Mouse (Mus musculus): ENCODE data around the gene Sncg.
"Not testable (repeated sequence)": the region's sequence is repeated elsewhere in the genome, so short reads cannot be mapped to it uniquely, and the experiment has no call there.

Gene Sncg

GRCm38 (mm10) chr14:34373581-34373980, 1.0 kb downstream of the Sncg start:
- in situ Hi-C loops (cut with MboI; ENCODE audit: unreplicated experiment in 2 of 2) = no loop called here

DNA sequence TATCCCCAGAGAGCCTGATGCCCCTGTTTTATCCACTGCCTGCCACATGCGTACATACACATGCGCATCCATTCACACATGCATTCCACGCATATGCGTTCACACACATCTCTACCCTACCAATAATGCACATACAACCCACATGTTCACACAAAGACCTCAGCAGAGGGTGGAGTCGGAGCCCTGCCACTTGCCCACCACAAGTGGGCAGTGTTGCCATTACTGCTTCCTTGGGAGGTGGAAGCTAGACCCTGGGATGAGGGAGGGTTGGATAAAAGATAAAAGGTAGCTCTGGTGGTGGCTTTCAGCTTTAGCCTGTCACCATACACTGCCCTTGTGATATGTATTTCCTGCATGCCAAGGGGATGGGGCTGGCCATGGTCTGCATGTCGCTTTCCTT, 1.9 kb downstream of the Sncg start:
- in situ Hi-C loops (cut with MboI; ENCODE audit: unreplicated experiment in 2 of 2) = no loop called here

DNA sequence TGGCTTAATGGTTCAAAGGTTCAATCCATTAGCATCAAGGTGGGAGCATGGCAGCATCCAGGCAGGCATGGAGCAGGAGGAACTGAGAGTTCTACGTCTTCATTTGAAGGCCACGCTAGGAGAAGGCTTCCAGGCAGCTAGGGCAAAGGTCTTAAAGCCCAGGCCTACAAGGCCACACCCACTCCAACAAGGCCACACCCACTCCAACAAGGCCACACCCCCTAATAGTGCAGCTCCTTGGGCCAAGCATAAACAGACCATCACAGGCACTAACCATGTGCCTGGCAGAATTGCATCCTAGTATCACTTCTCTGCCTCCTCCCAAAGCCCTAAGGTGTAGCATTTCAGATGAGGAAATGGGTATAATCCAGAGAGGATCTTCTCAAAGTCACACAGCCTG, 2.8 kb downstream of the Sncg start:
- in situ Hi-C loops (cut with MboI; ENCODE audit: unreplicated experiment in 2 of 2) = no loop called here

GRCm38 (mm10) chr14:34370921-34371320, 3.7 kb downstream of the Sncg start:
- in situ Hi-C loops (cut with MboI; ENCODE audit: unreplicated experiment in 2 of 2) = no loop called here

GRCm38 (mm10) chr14:34370203-34370602, 4.4 kb downstream of the Sncg start:
- in situ Hi-C loops (cut with MboI; ENCODE audit: unreplicated experiment in 2 of 2) = no loop called here

DNA sequence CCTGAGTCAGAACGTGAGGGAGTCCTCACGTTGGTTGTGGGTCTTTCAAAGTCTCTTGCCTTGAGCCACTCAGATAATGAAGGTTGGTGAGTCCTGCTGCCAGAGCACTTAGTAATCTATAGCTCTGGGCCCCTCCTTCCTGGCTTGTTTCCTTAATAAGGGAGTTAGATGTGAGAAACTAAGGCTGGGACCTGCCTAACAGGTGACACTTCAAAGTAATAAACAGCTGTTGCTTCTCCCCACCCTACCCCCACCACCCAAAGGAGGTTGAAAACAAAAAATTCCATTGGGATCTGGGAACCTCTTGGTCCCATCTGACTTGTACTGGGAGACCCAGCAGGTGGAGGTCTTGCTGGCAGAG, 9.5 kb downstream of the Sncg start:
- in situ Hi-C loops (cut with MboI; ENCODE audit: unreplicated experiment in 2 of 2) = no loop called here

DNA sequence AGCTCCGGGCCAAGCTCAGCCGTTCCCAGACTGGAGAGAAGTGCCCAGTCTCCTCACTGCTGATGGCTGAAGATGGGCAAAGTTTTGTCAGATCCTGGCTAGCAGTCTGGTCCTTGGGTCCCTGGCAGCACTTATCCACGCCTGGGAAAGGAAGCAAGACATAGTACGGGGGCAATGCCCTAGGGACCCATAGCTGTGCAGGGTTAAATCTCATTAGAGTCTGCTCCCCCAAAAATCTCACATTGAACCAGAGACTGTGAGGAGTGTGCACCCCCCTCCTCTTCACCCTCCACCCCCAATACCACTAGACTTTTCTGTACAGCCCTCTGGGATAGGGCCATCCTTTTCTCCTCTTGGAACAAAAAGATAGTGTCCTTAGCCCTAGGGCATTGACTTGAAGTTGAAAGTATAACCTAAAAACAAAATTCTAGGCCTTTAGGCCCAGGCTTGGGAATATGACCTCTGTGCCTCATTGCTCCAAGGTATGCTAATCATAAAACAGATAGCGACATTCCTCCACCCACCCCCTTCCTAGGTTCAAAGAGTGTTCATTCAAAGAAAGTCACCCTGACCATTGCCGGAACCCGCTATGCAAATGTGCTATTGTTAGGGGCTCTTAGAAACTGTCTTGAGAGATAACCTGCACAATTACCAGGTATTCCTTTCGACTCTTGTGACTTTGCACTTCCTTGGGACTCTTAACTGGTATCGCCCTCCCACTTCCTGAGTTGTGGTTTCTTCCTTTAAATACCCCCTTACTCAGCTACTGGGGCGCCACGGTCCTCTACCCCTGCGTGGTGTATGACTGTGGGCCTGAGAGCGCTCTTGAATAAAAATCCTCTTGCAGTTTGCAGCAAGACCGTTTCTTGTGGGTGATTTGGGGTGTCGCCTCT, 10.1 kb downstream of the Sncg start:
- in situ Hi-C loops (cut with MboI; ENCODE audit: unreplicated experiment in 2 of 2) = not testable (repeated sequence)

DNA sequence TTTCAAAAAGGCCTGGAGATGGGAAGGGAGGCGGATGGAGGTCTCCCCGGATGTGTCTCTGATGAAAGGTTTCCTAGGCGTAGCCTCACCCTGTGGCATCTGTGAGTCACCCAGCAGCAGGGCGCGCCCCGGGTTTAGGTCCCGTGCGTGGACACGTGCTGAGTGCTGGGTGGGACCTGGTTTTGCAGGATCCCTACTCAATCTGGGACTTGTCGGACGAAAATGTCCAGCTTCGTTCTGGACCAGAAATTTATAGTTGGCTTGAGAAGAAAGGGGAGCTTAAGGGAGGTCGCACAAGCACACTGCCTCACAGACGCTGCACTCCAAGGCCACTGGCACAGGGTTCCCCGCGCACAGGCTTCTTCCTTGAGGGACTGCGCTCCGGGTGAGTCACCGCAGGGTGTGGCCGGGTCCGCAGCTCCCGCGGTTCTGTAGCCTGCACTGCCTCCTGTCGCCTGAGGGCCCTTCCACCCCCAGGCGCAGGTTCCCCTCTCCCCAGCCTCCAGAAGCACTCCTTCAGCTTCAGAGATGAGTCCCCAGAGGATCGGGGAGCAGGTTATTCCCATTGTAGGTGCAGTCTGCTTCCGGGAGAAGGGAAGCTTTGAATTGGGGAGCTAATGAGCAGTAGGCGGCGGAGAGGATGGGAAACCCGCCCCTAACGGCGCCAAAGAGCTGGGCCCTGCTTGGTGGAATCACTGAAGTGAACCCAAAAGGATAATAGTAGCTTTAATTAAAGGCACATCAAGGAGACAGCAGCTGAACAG, 10.9 kb downstream of the Sncg start:
- in situ Hi-C loops (cut with MboI; ENCODE audit: unreplicated experiment in 2 of 2) = no loop called here

GRCm38 (mm10) chr14:34362726-34363445, 11.7 kb downstream of the Sncg start:
- in situ Hi-C loops (cut with MboI; ENCODE audit: unreplicated experiment in 2 of 2) = no loop called here

DNA sequence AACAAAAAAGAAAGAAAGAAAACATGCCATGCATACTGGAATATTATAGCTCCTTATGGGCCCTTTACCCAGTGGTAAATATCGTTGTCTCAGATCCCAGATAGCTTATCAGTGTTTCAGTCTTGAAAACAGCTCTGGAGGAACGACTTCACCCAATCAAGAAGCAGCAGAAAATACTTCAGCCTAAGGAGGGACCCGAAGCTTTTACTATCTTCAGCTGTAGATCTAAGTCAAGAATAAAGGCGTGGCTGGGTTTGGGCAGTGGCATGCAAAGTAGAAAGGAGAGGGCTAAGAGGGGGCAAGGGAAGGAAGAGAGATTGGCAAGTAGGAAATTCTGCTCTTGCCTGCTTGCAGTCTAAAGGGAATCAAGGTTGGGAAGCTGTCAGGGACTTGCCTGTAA, 12.5 kb downstream of the Sncg start:
- in situ Hi-C loops (cut with MboI; ENCODE audit: unreplicated experiment in 2 of 2) = no loop called here

DNA sequence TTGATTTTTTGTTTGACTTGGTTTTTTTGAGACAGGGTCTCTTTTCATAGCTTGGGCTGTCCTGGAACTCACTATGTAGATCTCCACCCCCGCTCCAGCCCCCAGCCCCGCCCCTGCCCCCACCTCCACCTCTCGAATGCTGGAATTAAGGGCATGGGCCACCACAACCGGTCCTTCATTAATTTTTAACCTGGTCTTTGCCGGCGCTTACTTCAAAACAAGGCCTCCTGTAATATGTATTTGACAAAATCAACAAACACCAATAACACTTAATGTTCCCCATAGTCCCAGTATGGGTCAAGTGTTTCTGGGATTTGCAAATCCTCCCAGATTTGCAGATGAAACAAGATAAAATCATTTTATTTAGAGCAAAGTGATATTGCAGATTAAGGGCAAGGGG, 14.3 kb downstream of the Sncg start:
- in situ Hi-C loops (cut with MboI; ENCODE audit: unreplicated experiment in 2 of 2) = no loop called here

- in situ Hi-C loops (cut with MboI; ENCODE audit: unreplicated experiment in 2 of 2) = loop anchor here in 1 of 2 experiments (5.0 kb wide), 1 partner anchor 38 kb away; no protein-coding TSS in a partner anchor
These were observed 14.8 kb downstream of the Sncg start for GRCm38 (mm10) chr14:34359676-34360244.

DNA sequence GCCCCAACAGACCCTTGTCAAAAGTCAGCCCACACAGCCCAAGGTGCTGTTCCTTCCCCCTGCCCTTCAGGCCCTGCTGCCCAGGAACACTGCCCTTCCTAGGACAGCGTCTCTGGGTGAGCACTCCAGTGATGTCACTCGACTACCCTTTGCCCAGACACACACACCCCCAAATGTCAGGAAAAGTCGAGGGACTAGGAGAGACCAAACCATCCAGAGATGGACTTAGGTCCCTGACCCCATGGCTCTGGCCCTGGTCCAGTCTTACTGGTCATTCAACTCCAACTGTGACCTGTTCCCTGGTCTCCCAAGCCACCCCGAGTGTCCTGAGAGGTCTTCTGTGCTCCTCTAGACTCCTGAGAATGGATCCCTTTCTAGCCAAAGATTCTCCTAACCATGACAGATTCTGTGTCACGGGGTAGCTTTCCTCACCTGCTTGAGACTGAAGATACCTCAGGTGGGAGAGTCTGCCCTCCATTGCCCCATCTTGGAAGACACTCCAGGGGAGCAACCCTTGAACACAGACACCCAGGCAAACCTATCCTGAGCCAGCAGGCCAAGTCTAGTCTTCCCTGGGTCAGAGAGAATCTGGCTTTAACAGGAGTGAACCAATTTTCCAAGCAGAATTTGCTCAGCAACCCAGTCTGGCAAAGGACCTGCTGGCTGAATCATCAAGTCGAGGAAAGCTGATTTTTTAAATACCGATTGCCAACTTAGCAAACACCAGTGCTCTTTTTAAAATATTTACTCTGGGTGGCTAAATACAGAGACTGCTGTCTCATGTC, 16.7 kb downstream of the Sncg start:
- in situ Hi-C loops (cut with MboI; ENCODE audit: unreplicated experiment in 2 of 2) = loop anchor here in 1 of 2 experiments (5.0 kb wide), 1 partner anchor 39 kb away; no protein-coding TSS in a partner anchor

- in situ Hi-C loops (cut with MboI; ENCODE audit: unreplicated experiment in 2 of 2) = loop anchor here in 1 of 2 experiments (5.0 kb wide), 1 partner anchor 42 kb away; no protein-coding TSS in a partner anchor
These were observed 19.3 kb downstream of the Sncg start, which contains the start of gene Fam25c for GRCm38 (mm10) chr14:34355301-34355700. Gene Fam25c (minus strand): TSS chr14:34355433.

- in situ Hi-C loops (cut with MboI; ENCODE audit: unreplicated experiment in 2 of 2) = no loop called here
These were observed 20.1 kb downstream of the Sncg start for GRCm38 (mm10) chr14:34354456-34354855.

- in situ Hi-C loops (cut with MboI; ENCODE audit: unreplicated experiment in 2 of 2) = no loop called here
These were observed 21.3 kb downstream of the Sncg start for GRCm38 (mm10) chr14:34353326-34353725.

- in situ Hi-C loops (cut with MboI; ENCODE audit: unreplicated experiment in 2 of 2) = no loop called here
These were observed 22.1 kb downstream of the Sncg start for GRCm38 (mm10) chr14:34352523-34352922.

DNA sequence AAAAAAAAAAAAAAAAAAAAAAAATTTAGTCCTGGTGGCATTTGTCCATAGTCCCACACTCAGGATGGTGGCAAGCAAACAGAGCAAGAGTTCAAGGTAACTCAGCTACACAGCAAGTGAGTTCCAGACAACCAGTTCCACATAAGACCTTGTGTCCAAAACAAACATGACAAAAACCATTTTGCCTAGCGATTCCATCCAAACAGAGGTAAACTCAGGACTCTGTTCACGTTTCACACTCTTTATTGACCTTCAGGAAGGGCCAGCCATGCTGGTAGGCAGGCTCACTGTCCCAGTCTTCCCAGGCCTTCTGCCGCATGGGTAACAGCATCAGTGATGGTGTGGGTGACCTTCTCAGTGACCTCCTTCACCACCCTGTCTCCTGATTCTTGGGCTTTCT, 22.9 kb downstream of the Sncg start:
- in situ Hi-C loops (cut with MboI; ENCODE audit: unreplicated experiment in 2 of 2) = no loop called here

DNA sequence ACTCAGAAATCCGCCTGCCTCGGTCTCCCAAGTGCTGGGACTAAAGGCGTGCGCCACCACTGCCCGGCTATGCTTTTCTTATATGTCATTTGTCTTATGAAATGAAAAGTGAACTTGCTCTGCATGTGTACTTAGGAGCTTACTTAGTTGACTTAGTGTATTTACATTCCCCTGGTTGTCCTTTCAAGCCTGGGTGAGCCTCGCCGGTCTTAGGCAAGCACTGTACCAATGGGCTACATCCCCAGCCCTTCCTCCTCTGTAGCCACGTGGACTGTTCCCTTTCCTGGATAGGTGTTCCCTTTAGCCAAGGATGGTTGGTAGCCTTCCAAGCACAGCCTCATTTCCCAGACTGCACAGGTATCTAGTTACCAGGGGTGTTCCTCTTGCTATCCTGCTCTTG, 25.6 kb downstream of the Sncg start:
- in situ Hi-C loops (cut with MboI; ENCODE audit: unreplicated experiment in 2 of 2) = no loop called here

DNA sequence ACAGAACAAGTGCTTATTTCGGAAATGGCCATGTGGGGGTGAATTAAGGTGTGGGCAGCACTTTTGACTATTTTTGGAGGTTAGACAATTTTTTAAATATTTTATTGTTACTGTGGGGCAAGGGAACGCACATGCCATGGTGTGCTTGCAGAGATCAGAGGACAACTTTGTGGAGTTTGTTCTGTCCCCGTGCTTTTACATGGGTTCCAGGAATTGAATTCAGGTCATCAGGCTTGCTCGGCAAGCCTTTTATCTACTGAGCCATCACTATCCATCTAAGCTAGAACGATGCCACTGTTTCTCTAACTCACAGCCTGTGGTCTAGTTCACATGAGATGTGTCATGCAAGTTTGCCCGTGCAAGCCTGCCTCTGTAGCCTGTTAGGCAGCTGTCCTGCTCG, 26.3 kb downstream of the Sncg start:
- in situ Hi-C loops (cut with MboI; ENCODE audit: unreplicated experiment in 2 of 2) = no loop called here
